Mouse (Mus musculus) small intestine, adult 2 months (tissue): ENCODE measurements around the gene Prkg1.

Source experiments
- CTCF ChIP-seq: fragments of 200-500 bp; IDR thresholded peaks from 2 replicates; pipeline ENCODE4 v1.5.1; 2012; ENCODE audit warnings: low read depth, mild to moderate bottlenecking, control low read depth, inconsistent platforms, low read length, moderate library complexity, mixed read lengths; ENCODE audit not compliant: insufficient replicate concordance, insufficient read length; ENCODE audit errors: extremely low read depth
- POLR2A ChIP-seq: fragments of 200-500 bp; IDR thresholded peaks from 2 replicates; pipeline ENCODE4 v1.6.1; 2012; ENCODE audit warnings: low read depth, mild to moderate bottlenecking, control low read depth, inconsistent platforms, low read length, moderate library complexity

GRCm38 (mm10) chr19:31283617-31284016 lies 481.2 kb downstream of the Prkg1 start:
- no peak for TF ChIP-seq CTCF
- TF ChIP-seq POLR2A = no peak
